Mouse (Mus musculus) retina, postnatal 7 days (tissue): Measurements from ENCODE around the gene Utrn.

ENCODE experiments used
- DNase-seq: peaks from one replicate; pipeline ENCODE4 v3.0.0-alpha.2; 2012; ENCODE audit warnings: low read depth, low spot score

Utrn gene

GRCm38 (mm10) chr10:12433161-12433560 is 436.0 kb downstream of the Utrn start:
- no peak for DNase-seq

GRCm38 (mm10) chr10:12430399-12430798 is 438.8 kb downstream of the Utrn start:
- no peak for DNase-seq

- DNase-seq = no peak
Observed at GRCm38 (mm10) chr10:12426866-12427265, 442.3 kb downstream of the Utrn start.

GRCm38 (mm10) chr10:12424944-12425343 is 444.2 kb downstream of the Utrn start:
- no peak for DNase-seq

GRCm38 (mm10) chr10:12423994-12424725 is 445.0 kb downstream of the Utrn start:
- no peak for DNase-seq

GRCm38 (mm10) chr10:12414967-12415366 is 454.2 kb downstream of the Utrn start:
- DNase-seq = no peak

GRCm38 (mm10) chr10:12406338-12407110 is 462.6 kb downstream of the Utrn start:
- DNase-seq = no peak

GRCm38 (mm10) chr10:12399450-12399849 is 469.7 kb downstream of the Utrn start:
- no peak for DNase-seq

- DNase-seq = no peak
Observed at GRCm38 (mm10) chr10:12380139-12380538, 489.0 kb downstream of the Utrn start.

GRCm38 (mm10) chr10:12379123-12379522 is 490.0 kb downstream of the Utrn start:
- DNase-seq = no peak

- DNase-seq = no peak
Observed at GRCm38 (mm10) chr10:12377727-12378126, 491.4 kb downstream of the Utrn start.

GRCm38 (mm10) chr10:12376015-12376414 is 493.1 kb downstream of the Utrn start:
- no peak for DNase-seq

GRCm38 (mm10) chr10:12374741-12375140 is 494.4 kb downstream of the Utrn start:
- DNase-seq = no peak

GRCm38 (mm10) chr10:12354556-12354955 is 514.6 kb downstream of the Utrn start:
- no peak for DNase-seq

GRCm38 (mm10) chr10:12354106-12354505 is 515.1 kb downstream of the Utrn start:
- no peak for DNase-seq

GRCm38 (mm10) chr10:12339704-12340558 is 529.2 kb downstream of the Utrn start:
- DNase-seq = no peak

GRCm38 (mm10) chr10:12339005-12339703 is 530.0 kb downstream of the Utrn start:
- DNase-seq = no peak
